Mouse (Mus musculus) G1E (cell line): ENCODE results near the gene Cd164. TPM values are rescaled to one million over a fixed set of nuclear protein-coding genes. Genes with fewer than 3 reads are reported as not detected.

ENCODE experiments used
- ATAC-seq: 2 replicates; pipeline ENCODE4 v1.8.0; 2016; ENCODE audit warnings: mild to moderate bottlenecking; ENCODE audit not compliant: insufficient number of reproducible peaks, poor library complexity, low FRiP score, severe bottlenecking; ENCODE audit errors: extremely low read depth
- DNase-seq: peaks from one replicate; pipeline ENCODE4 v3.0.0; 2012; ENCODE audit warnings: low spot score
- H3K27me3 ChIP-seq: 2 replicates; pipeline ENCODE4 v1.6.1; 2012; ENCODE audit warnings: mild to moderate bottlenecking, low read length, inconsistent platforms; ENCODE audit not compliant: insufficient read depth
- H3K36me3 ChIP-seq: replicated peaks from 2 replicates; pipeline ENCODE3; 2012; ENCODE audit warnings: mild to moderate bottlenecking, inconsistent platforms
- H3K4me1 ChIP-seq: 2 replicates; pipeline ENCODE4 v1.6.1; 2012; ENCODE audit warnings: low read depth, low read length, inconsistent platforms, mixed read lengths; ENCODE audit not compliant: insufficient read depth
- H3K4me3 ChIP-seq: 2 replicates; pipeline ENCODE4 v1.5.1; 2012; ENCODE audit warnings: low read depth, mild to moderate bottlenecking, inconsistent platforms, low read length, moderate library complexity, mixed read lengths
- H3K9me3 ChIP-seq: replicated peaks from 2 replicates; pipeline ENCODE4 v1.6.1; 2012; ENCODE audit warnings: inconsistent platforms
- CTCF ChIP-seq: IDR thresholded peaks from 2 replicates; pipeline ENCODE4 v1.5.1; 2012; ENCODE audit warnings: low read depth, low read length, inconsistent platforms, mixed read lengths
- GATA1 ChIP-seq: IDR thresholded peaks from 2 replicates; pipeline ENCODE4 v1.6.1; 2012; ENCODE audit warnings: borderline replicate concordance, low read length, inconsistent platforms, mixed read lengths
- GATA2 ChIP-seq: IDR thresholded peaks from 2 replicates; pipeline ENCODE4 v1.6.1; 2012; ENCODE audit warnings: low read depth, low read length, inconsistent platforms, borderline replicate concordance
- POLR2AphosphoS5 ChIP-seq: IDR thresholded peaks from 2 replicates; pipeline ENCODE4 v1.6.1; 2012; ENCODE audit warnings: low read depth, low read length, inconsistent platforms; ENCODE audit not compliant: insufficient replicate concordance
- TAL1 ChIP-seq: conservative IDR thresholded peaks from 2 replicates; pipeline ENCODE4 v1.6.1; 2012; ENCODE audit warnings: low read depth, low read length, inconsistent platforms, mixed read lengths
- polyA plus RNA-seq: library from polyadenylated mRNA; stranded (reverse); fragments of >175 nt; gene quantifications from 2 replicates; pipeline ENCODE4 v1.2.3, GENCODE M21; 2012
- total RNA-seq, 2 experiments: library from RNA; stranded (forward) in 1 of 2; stranded (reverse) in 1 of 2; fragments of 200-1000 nt in 1 of 2; fragments of >200 nt in 1 of 2; fragmentation: Nextera tagmentation in 1 of 2; gene quantifications; 2 replicates each; pipeline ENCODE4 v1.2.3; 2014 to 2017

Cd164 gene
- total and polyA plus RNA-seq, 3 experiments: 106 to 156 (median 127) TPM

DNA sequence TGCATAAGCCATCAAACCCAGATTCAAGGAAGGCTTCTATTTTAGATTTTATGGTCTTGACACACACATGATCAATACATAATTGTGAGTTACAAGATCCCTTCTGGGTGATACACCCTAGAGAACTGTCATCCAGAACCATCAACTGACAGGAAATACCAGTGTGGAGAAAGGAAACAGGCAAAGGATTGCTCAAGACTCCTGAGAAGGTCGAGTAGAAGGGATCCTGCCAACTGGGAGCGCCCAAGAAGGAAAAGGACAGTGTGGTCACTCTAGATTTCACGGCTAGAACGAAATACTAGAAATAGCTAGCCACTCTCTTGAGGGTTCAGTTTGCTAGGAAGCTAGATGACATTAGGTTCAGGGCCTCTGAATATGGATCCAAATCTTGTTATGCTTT is 24.2 kb downstream of the Cd164 start:
- Histone ChIP-seq H3K27me3 (peaks cover 13% of the 10 kb centered on the region), H3K4me1 (peaks cover 4% of the 10 kb centered on the region; the same call in 1 of the 2 replicates), H3K9me3 (no peaks in the 10 kb centered on the region), H3K4me3 (no peak overlapping the region), H3K36me3 (no peaks in the 10 kb centered on the region)
- ATAC-seq: no peak
- TF ChIP-seq POLR2AphosphoS5: no peak
- no peak for TF ChIP-seq CTCF
- TF ChIP-seq GATA2: no peak
- TF ChIP-seq TAL1: no peak
- no peak for TF ChIP-seq GATA1
- DNase-seq: no peak

DNA sequence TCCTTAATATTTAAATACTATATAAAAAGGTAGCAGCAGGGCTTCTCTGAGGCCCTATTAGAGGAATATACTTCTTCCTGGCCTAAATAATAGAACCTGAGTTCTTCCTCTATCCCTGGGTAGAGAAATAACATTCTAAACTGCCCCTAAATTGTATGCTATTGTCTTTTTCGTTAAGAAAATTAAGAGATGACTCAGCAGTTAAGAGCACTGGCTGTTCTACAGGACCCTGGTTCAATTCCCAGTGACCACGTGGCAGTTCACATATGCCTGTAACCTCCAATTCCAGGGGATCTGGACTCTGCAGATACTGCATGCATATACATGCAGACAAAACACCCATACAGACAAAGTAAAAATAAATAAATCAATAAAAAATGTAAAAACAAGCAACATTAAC is 24.6 kb downstream of the Cd164 start:
- TF ChIP-seq GATA2 (no peak), GATA1 (no peak), TAL1 (no peak), POLR2AphosphoS5 (no peak)
- Histone ChIP-seq H3K4me1 (peaks cover 4% of the 10 kb centered on the region; the same call in 1 of the 2 replicates), H3K4me3 (no peak overlapping the region), H3K36me3 (no peaks in the 10 kb centered on the region), H3K27me3 (peaks cover 13% of the 10 kb centered on the region), H3K9me3 (0 out of 2 replicates have a peak, but pooled peaks cover 2% of the 10 kb centered on the region)
- no peak for ATAC-seq
- DNase-seq: no peak

DNA sequence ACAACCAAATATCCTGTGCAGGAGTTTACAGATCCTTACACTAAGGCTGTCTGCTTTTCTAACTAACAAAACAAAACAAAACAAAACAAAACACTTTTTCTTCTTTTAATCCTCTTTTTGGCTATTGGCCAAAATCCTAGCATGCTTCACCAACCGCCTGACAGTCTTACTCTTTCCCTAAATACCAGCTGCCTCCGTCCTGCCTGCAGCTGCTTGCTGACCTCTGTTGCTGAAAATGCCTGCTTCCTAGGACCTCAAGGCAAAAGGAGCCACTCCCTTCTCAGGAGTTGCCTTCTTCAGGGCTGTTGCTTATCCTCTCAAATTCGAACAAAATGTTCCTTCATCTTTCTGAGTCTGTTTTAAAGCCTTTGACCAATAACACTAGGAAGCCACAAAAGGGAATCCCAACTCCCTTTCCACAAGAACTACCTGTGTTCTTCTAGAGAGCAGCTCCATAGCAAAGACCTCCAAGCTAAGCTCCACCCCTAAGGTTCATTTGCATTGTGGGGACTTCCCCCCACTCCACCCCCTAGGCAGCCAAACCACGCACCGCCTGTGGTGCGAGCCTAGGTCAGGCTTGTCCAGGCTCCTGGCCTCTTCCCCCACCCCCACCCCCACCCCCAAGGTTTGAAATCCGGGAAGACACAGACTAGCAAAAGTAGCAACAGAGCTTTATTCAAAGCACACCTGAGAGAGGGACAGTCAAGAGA is 25.4 kb downstream of the Cd164 start:
- no peak overlapping the region for H3K4me3 ChIP-seq
- H3K36me3 ChIP-seq: no peaks in the 10 kb centered on the region
- TF ChIP-seq POLR2AphosphoS5 (no peak), CTCF (no peak), TAL1 (no peak), GATA2 (no peak), GATA1 (no peak)
- no peak for DNase-seq
- H3K9me3 ChIP-seq: peaks cover 7% of the 10 kb centered on the region
- peaks cover 4% of the 10 kb centered on the region; the same call in 1 of the 2 replicates for H3K4me1 ChIP-seq
- ATAC-seq: no peak
- H3K27me3 ChIP-seq: peaks cover 13% of the 10 kb centered on the region

DNA sequence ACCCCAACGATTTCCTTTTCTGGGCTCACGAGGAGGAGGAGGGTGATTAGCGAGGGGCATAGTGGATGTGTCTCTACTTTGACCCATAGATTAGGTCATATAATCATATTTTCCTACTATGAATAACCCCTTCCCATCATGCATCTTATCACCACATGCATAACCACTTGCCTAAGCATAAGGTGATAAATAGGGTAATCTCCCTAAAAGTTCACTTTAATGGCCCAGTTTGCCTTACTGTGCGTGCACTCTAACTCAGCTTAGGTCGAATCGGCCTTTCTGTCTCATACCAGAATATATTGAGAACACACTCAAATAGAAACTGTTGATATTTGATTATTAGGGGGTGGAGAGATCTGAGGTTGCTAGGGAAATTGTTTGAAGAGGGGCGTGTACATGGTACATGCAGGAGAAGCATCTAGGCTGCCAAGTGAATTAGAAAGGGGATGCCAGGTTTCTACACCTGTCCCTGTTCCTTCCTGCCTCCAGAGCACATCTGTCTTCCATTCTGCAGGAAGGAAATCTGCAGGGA is 26.1 kb downstream of the Cd164 start:
- TF ChIP-seq POLR2AphosphoS5 (no peak), CTCF (no peak), TAL1 (no peak), GATA2 (no peak), GATA1 (no peak)
- Histone ChIP-seq H3K4me3 (no peak overlapping the region), H3K4me1 (peaks cover 4% of the 10 kb centered on the region; the same call in 1 of the 2 replicates), H3K9me3 (peaks cover 7% of the 10 kb centered on the region), H3K27me3 (peaks cover 13% of the 10 kb centered on the region), H3K36me3 (no peaks in the 10 kb centered on the region)
- DNase-seq (no peak), ATAC-seq (no peak)

DNA sequence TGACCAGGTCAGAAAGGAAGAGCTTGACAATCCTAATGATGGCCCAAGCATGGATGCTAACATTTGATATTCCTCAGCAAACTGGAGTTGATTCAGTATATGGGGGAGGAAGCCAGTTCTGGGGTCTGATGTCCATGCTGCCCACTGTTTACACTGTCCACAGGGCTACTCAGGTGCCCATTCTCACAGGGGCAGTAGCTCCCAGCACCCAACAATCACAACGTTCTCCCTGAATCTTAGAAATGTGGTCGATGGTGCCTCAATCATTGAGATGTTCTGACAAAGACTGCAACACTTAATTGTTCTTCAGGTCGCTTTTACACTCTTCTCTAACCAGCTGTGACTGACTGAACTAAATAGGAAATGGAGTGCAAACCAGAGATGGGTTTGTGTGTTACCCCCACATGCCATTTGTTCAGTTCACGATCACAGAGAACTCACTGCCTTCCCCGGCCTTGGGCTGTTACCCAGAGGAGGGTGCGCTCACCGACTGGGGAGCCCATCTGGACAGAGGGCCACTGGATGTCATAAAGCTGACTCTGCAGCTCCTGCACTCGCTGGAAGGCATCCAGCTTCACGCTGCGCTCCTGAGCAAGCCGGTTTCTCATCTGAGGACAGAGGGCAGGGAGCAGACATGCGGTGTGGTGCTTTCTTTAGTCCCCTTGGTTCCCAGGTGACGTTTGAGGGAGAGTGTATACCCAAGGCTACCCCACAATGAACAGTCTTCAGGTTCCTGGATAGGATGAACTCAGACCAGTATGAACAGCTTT is 27.4 kb downstream of the Cd164 start:
- Histone ChIP-seq H3K4me1 (peaks cover 4% of the 10 kb centered on the region; the same call in 1 of the 2 replicates), H3K36me3 (no peaks in the 10 kb centered on the region), H3K9me3 (peaks cover 7% of the 10 kb centered on the region), H3K27me3 (peaks cover 19% of the 10 kb centered on the region), H3K4me3 (no peak overlapping the region)
- ATAC-seq (no peak), DNase-seq (no peak)
- no peak for TF ChIP-seq POLR2AphosphoS5
- TF ChIP-seq GATA1: no peak
- no peak for TF ChIP-seq GATA2
- TF ChIP-seq CTCF: no peak
- TF ChIP-seq TAL1: no peak

DNA sequence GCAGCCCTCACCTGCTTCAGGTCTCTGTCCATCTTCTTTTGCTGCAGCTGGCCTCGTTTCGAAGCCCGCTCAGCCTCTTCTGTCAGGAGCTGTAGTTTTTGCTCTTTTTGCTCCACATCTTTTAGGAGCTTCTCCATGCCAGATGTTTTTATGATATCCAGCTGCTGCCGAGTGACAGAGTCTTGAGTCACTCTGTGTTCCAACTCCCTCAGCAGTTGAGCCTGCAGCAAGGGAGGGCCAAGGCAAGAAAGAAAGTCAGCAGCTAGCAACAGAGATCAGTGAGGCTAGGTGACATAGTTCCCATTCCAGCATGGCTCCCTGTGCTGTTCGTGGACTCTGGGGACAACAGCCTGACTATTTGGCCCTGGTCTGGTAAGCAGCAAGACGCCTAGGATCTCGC is 31.5 kb downstream of the Cd164 start:
- Histone ChIP-seq H3K9me3 (peaks cover 7% of the 10 kb centered on the region), H3K4me3 (no peak overlapping the region), H3K36me3 (no peaks in the 10 kb centered on the region), H3K4me1 (no peaks in the 10 kb centered on the region), H3K27me3 (peaks cover 38% of the 10 kb centered on the region)
- ATAC-seq (no peak), DNase-seq (no peak)
- TF ChIP-seq TAL1 (no peak), GATA2 (no peak), CTCF (no peak), GATA1 (no peak), POLR2AphosphoS5 (no peak)
